Mouse (Mus musculus): ENCODE results near the gene Ostc. TPM values are rescaled to one million over a fixed set of nuclear protein-coding genes. Genes with fewer than 3 reads are reported as not detected.
A peak's percentile ranks its signal among the peaks of the same experiment; 100 is the strongest.

Gene Ostc
- polyA plus RNA-seq, 1 experiment from 2014 or later, result 387 TPM

GRCm38 (mm10) chr3:130702289-130702688, 7.0 kb downstream of the Ostc start:
- WGBS, result 62% methylated on average over 6 of the region's 6 CpGs
- no peak overlapping the region for H3K4me2 ChIP-seq (replicated peaks)
- no peak overlapping the region for H3K27ac ChIP-seq (replicated peaks)
- H3K4me1 ChIP-seq, result no peaks in the 10 kb centered on the region
- ATAC-seq (ENCODE audit: insufficient number of reproducible peaks, low FRiP score, low TSS enrichment, low read depth), result 0 out of 2 replicates have a peak, but pooled peaks have one; percentile 54
- H3K9ac ChIP-seq, result no peak overlapping the region
- peaks cover 59% of the 10 kb centered on the region for H3K36me3 ChIP-seq
- no peaks in the 10 kb centered on the region for H3K9me3 ChIP-seq (replicated peaks)
- H3K4me3 ChIP-seq (replicated peaks), result no peak overlapping the region
- no peaks in the 10 kb centered on the region for H3K27me3 ChIP-seq

- Histone ChIP-seq H3K27ac (replicated peaks) (no peak overlapping the region), H3K9me3 (replicated peaks) (no peaks in the 10 kb centered on the region), H3K9ac (no peak overlapping the region), H3K36me3 (peaks cover 70% of the 10 kb centered on the region), H3K27me3 (no peaks in the 10 kb centered on the region), H3K4me2 (replicated peaks) (no peak overlapping the region), H3K4me1 (no peaks in the 10 kb centered on the region), H3K4me3 (replicated peaks) (no peak overlapping the region)
- ATAC-seq (ENCODE audit: insufficient number of reproducible peaks, low FRiP score, low TSS enrichment, low read depth), result no peak
- WGBS, result 72% methylated on average over 4 of the region's 4 CpGs
Observed at GRCm38 (mm10) chr3:130697622-130698021, 11.6 kb downstream of the Ostc start.

GRCm38 (mm10) chr3:130694705-130695104, 14.5 kb downstream of the Ostc start:
- WGBS, result 94% methylated on average over 7 of the region's 7 CpGs
- peaks cover 44% of the 10 kb centered on the region for H3K36me3 ChIP-seq
- no peak for ATAC-seq (ENCODE audit: insufficient number of reproducible peaks, low FRiP score, low TSS enrichment, low read depth)
- H3K9ac ChIP-seq, result no peak overlapping the region
- H3K4me1 ChIP-seq, result 0 out of 2 replicates have a peak, but pooled peaks cover 6% of the 10 kb centered on the region
- no peaks in the 10 kb centered on the region for H3K9me3 ChIP-seq (replicated peaks)
- H3K27ac ChIP-seq (replicated peaks), result no peak overlapping the region
- no peaks in the 10 kb centered on the region for H3K27me3 ChIP-seq
- H3K4me2 ChIP-seq (replicated peaks), result no peak overlapping the region
- no peak overlapping the region for H3K4me3 ChIP-seq (replicated peaks)

- H3K36me3 ChIP-seq, result peaks cover 38% of the 10 kb centered on the region
- no peak overlapping the region for H3K27ac ChIP-seq (replicated peaks)
- no peak overlapping the region for H3K4me3 ChIP-seq (replicated peaks)
- no peaks in the 10 kb centered on the region for H3K27me3 ChIP-seq
- no peak overlapping the region for H3K4me2 ChIP-seq (replicated peaks)
- WGBS, result 67% methylated on average over 9 of the region's 9 CpGs
- no peaks in the 10 kb centered on the region for H3K9me3 ChIP-seq (replicated peaks)
- ATAC-seq (ENCODE audit: insufficient number of reproducible peaks, low FRiP score, low TSS enrichment, low read depth), result no peak
- no peak overlapping the region for H3K9ac ChIP-seq
- 0 out of 2 replicates have a peak, but pooled peaks cover 6% of the 10 kb centered on the region for H3K4me1 ChIP-seq
Observed at GRCm38 (mm10) chr3:130694041-130694593, 15.1 kb downstream of the Ostc start.

- Histone ChIP-seq H3K9ac (no peak overlapping the region), H3K27me3 (no peaks in the 10 kb centered on the region), H3K4me1 (0 out of 2 replicates have a peak, but pooled peaks cover 6% of the 10 kb centered on the region), H3K27ac (replicated peaks) (0 out of 2 replicates have a peak overlapping the region, but pooled peaks have one; percentile 48), H3K36me3 (peaks cover 20% of the 10 kb centered on the region), H3K9me3 (replicated peaks) (no peaks in the 10 kb centered on the region), H3K4me3 (replicated peaks) (peak overlapping the region; percentile 32), H3K4me2 (replicated peaks) (peak overlapping the region; percentile 52)
- 44% methylated on average over 12 of the region's 12 CpGs for WGBS
- 0 out of 2 replicates have a peak, but pooled peaks have one; percentile 17 for ATAC-seq (ENCODE audit: insufficient number of reproducible peaks, low FRiP score, low TSS enrichment, low read depth)
Observed at GRCm38 (mm10) chr3:130691596-130692170, 17.6 kb downstream of the Ostc start.

- H3K9me3 ChIP-seq (replicated peaks), result no peaks in the 10 kb centered on the region
- 14% methylated on average over 20 of the region's 20 CpGs for WGBS
- H3K4me3 ChIP-seq (replicated peaks), result peak overlapping the region; percentile 32
- H3K9ac ChIP-seq, result no peak overlapping the region
- peak; percentile 68 for ATAC-seq (ENCODE audit: insufficient number of reproducible peaks, low FRiP score, low TSS enrichment, low read depth)
- H3K27me3 ChIP-seq, result no peaks in the 10 kb centered on the region
- peak overlapping the region; percentile 52 for H3K4me2 ChIP-seq (replicated peaks)
- H3K36me3 ChIP-seq, result peaks cover 15% of the 10 kb centered on the region
- peak overlapping the region; percentile 48 for H3K27ac ChIP-seq (replicated peaks)
- 0 out of 2 replicates have a peak, but pooled peaks cover 6% of the 10 kb centered on the region for H3K4me1 ChIP-seq
Observed at GRCm38 (mm10) chr3:130690834-130691595, 18.2 kb downstream of the Ostc start.

- Histone ChIP-seq H3K27ac (replicated peaks) (no peak overlapping the region), H3K36me3 (peaks cover 3% of the 10 kb centered on the region; the same call in 1 of the 2 replicates), H3K4me1 (0 out of 2 replicates have a peak, but pooled peaks cover 6% of the 10 kb centered on the region), H3K27me3 (no peaks in the 10 kb centered on the region), H3K4me2 (replicated peaks) (no peak overlapping the region), H3K9me3 (replicated peaks) (no peaks in the 10 kb centered on the region), H3K9ac (no peak overlapping the region), H3K4me3 (replicated peaks) (no peak overlapping the region)
- ATAC-seq (ENCODE audit: insufficient number of reproducible peaks, low FRiP score, low TSS enrichment, low read depth), result no peak
- 15% methylated on average over 12 of the region's 12 CpGs for WGBS
Observed at GRCm38 (mm10) chr3:130689630-130690029, 19.6 kb downstream of the Ostc start.

- H3K9ac ChIP-seq, result no peak overlapping the region
- ATAC-seq (ENCODE audit: insufficient number of reproducible peaks, low FRiP score, low TSS enrichment, low read depth), result no peak
- H3K4me3 ChIP-seq (replicated peaks), result no peak overlapping the region
- 0 out of 2 replicates have a peak, but pooled peaks cover 6% of the 10 kb centered on the region for H3K4me1 ChIP-seq
- H3K4me2 ChIP-seq (replicated peaks), result no peak overlapping the region
- H3K27me3 ChIP-seq, result no peaks in the 10 kb centered on the region
- H3K36me3 ChIP-seq, result no peaks in the 10 kb centered on the region
- no peak overlapping the region for H3K27ac ChIP-seq (replicated peaks)
- 86% methylated on average over 1 of the region's 1 CpGs for WGBS
- H3K9me3 ChIP-seq (replicated peaks), result no peaks in the 10 kb centered on the region
Observed at GRCm38 (mm10) chr3:130687051-130687450, 22.2 kb downstream of the Ostc start.

- no peaks in the 10 kb centered on the region for H3K27me3 ChIP-seq
- H3K4me1 ChIP-seq, result no peaks in the 10 kb centered on the region
- H3K9me3 ChIP-seq (replicated peaks), result no peaks in the 10 kb centered on the region
- H3K4me2 ChIP-seq (replicated peaks), result no peak overlapping the region
- H3K36me3 ChIP-seq, result no peaks in the 10 kb centered on the region
- no peak overlapping the region for H3K9ac ChIP-seq
- no peak overlapping the region for H3K4me3 ChIP-seq (replicated peaks)
- H3K27ac ChIP-seq (replicated peaks), result no peak overlapping the region
- ATAC-seq (ENCODE audit: insufficient number of reproducible peaks, low FRiP score, low TSS enrichment, low read depth), result no peak
- 80% methylated on average over 8 of the region's 8 CpGs for WGBS
Observed at GRCm38 (mm10) chr3:130685014-130685366, 24.3 kb downstream of the Ostc start.

- H3K4me2 ChIP-seq (replicated peaks), result no peak overlapping the region
- WGBS, result 75% methylated on average over 9 of the region's 9 CpGs
- H3K27ac ChIP-seq (replicated peaks), result no peak overlapping the region
- no peaks in the 10 kb centered on the region for H3K4me1 ChIP-seq
- no peak overlapping the region for H3K4me3 ChIP-seq (replicated peaks)
- ATAC-seq (ENCODE audit: insufficient number of reproducible peaks, low FRiP score, low TSS enrichment, low read depth), result no peak
- H3K36me3 ChIP-seq, result no peaks in the 10 kb centered on the region
- H3K27me3 ChIP-seq, result no peaks in the 10 kb centered on the region
- no peak overlapping the region for H3K9ac ChIP-seq
- H3K9me3 ChIP-seq (replicated peaks), result no peaks in the 10 kb centered on the region
Observed at GRCm38 (mm10) chr3:130684276-130685013, 24.8 kb downstream of the Ostc start.

- Histone ChIP-seq H3K36me3 (no peaks in the 10 kb centered on the region), H3K4me2 (replicated peaks) (no peak overlapping the region), H3K4me3 (replicated peaks) (no peak overlapping the region), H3K27me3 (no peaks in the 10 kb centered on the region), H3K4me1 (no peaks in the 10 kb centered on the region), H3K9me3 (replicated peaks) (no peaks in the 10 kb centered on the region), H3K9ac (no peak overlapping the region), H3K27ac (replicated peaks) (no peak overlapping the region)
- WGBS, result 81% methylated on average over 8 of the region's 8 CpGs
- no peak for ATAC-seq (ENCODE audit: insufficient number of reproducible peaks, low FRiP score, low TSS enrichment, low read depth)
Observed at GRCm38 (mm10) chr3:130683836-130684235, 25.4 kb downstream of the Ostc start.

All from embryonic facial prominence, embryonic 15.5 days (tissue).